Mouse (Mus musculus): ENCODE data around the gene Hunk. TPM values are rescaled to one million over a fixed set of nuclear protein-coding genes. Genes with fewer than 3 reads are reported as not detected.
A peak's percentile ranks its signal among the peaks of the same experiment; 100 is the strongest.

The Hunk gene
- polyA plus RNA-seq, 1 experiment from 2014 or later, result 7.8 TPM

DNA sequence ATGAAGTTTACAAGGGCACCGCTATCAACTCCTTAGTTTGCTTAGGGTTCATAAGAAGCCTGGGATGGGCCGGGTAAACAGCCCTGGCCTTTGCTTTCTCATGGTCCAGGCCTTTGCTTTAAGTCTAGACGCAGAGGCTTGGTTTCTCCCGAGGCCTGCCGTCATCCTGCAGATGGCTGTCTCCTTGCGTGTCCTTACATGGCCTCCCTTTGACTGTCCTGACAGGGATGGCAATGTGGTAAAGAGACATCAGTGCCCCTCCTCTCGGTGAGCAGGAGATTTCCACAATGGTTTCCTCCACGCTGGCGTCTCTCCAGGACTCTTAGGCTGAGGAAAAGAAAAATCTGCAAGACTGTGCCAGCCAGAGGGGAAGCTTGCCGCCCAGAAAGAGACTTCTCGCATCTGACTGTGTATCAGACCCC lies 36.3 kb downstream of the Hunk start:
- DNase-seq (ENCODE audit: low spot score) (peak; percentile 73), ATAC-seq (ENCODE audit: low FRiP score) (peak; percentile 34)
- Histone ChIP-seq H3K4me3 (replicated peaks; ENCODE audit: low read length) (no peak overlapping the region), H3K9ac (peak overlapping the region; percentile 25; the same call in 1 of the 2 replicates), H3K4me2 (replicated peaks) (peak overlapping the region; percentile 3; the same call in 1 of the 2 replicates), H3K36me3 (replicated peaks; ENCODE audit: control insufficient read depth, insufficient read depth) (no peaks in the 10 kb centered on the region), H3K27ac (peak overlapping the region; percentile 68), H3K4me1 (replicated peaks; ENCODE audit: control insufficient read depth, insufficient read depth, low read length) (peaks cover 50% of the 10 kb centered on the region), H3K27me3 (ENCODE audit: control insufficient read depth, insufficient read depth, low read length) (no peaks in the 10 kb centered on the region), H3K9me3 (ENCODE audit: control insufficient read depth, low read length) (no peaks in the 10 kb centered on the region)
- WGBS, result 28% methylated on average over 11 of the region's 11 CpGs

DNA sequence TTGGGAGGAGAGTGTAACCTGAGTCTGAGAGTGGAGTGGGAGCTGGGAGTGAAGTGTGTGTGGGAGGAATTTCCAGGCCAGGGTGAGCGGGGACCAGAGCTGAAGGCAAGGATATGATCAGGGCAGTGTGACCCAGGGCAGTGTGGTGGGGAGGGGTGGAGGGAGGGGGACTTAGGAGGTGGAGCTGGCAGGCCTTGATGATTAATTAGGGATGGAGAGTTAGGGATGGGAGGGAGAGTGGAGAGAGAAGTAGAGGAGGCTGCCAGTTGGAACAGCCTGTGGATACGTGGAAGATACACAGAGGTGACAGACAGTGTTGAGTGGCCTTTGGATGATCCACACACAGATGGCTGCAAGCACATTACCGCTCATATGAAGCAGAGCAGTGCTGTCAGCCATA lies 38.1 kb downstream of the Hunk start:
- H3K4me1 ChIP-seq (replicated peaks; ENCODE audit: control insufficient read depth, insufficient read depth, low read length), result peaks cover 45% of the 10 kb centered on the region
- H3K4me3 ChIP-seq (replicated peaks; ENCODE audit: low read length), result no peak overlapping the region
- DNase-seq (ENCODE audit: low spot score) (no peak), ATAC-seq (ENCODE audit: low FRiP score) (peak; percentile 38; the same call in 1 of the 2 replicates)
- H3K9ac ChIP-seq, result no peak overlapping the region
- no peaks in the 10 kb centered on the region for H3K9me3 ChIP-seq (ENCODE audit: control insufficient read depth, low read length)
- H3K4me2 ChIP-seq (replicated peaks), result no peak overlapping the region
- WGBS, result 45% methylated on average over 3 of the region's 3 CpGs
- no peaks in the 10 kb centered on the region for H3K36me3 ChIP-seq (replicated peaks; ENCODE audit: control insufficient read depth, insufficient read depth)
- no peaks in the 10 kb centered on the region for H3K27me3 ChIP-seq (ENCODE audit: control insufficient read depth, insufficient read depth, low read length)
- H3K27ac ChIP-seq, result no peak overlapping the region

DNA sequence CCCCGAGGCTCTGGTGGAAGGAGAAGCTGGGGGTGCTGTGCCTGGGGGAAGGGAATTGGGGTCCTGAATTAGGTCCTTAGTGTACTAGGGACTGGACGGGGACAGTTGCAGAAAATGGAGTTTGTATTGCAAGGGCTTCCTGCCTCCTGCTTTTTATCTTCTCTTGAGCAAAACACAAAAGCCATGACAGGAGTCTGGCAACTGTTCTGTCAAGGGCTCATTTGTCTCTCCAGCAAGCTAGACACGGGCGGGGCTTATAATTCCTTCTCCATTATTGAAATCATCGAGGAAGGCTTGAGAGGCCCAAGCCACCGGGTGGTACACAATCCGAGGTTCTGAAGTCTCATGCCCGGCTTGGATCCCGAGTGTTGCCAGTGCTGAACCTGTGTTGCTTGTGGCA lies 38.6 kb downstream of the Hunk start:
- Histone ChIP-seq H3K4me3 (replicated peaks; ENCODE audit: low read length) (no peak overlapping the region), H3K9me3 (ENCODE audit: control insufficient read depth, low read length) (no peaks in the 10 kb centered on the region), H3K27ac (no peak overlapping the region), H3K9ac (no peak overlapping the region), H3K36me3 (replicated peaks; ENCODE audit: control insufficient read depth, insufficient read depth) (no peaks in the 10 kb centered on the region), H3K4me1 (replicated peaks; ENCODE audit: control insufficient read depth, insufficient read depth, low read length) (peaks cover 41% of the 10 kb centered on the region), H3K4me2 (replicated peaks) (no peak overlapping the region), H3K27me3 (ENCODE audit: control insufficient read depth, insufficient read depth, low read length) (no peaks in the 10 kb centered on the region)
- WGBS, result 38% methylated on average over 9 of the region's 9 CpGs
- ATAC-seq (ENCODE audit: low FRiP score) (no peak), DNase-seq (ENCODE audit: low spot score) (no peak)

DNA sequence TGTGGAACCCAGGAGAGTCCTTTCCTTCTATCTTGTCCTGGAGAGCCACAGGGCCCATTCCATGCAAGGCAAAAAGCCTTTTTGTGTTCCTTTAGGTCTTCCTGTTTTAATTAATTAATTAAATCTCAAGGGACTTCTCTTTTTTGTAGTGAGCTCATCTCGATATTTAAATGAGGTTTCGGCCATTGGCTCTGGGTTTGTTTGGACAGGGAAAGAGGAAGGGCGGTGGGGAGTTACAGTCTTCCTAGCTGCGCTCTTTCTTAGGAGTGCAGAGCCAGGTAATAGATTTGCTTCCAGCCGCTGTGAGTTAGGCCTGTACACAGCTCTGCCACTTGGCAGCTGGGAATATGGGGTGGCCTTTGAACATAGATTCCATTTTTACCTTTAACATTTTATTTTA lies 40.4 kb downstream of the Hunk start:
- no peak overlapping the region for H3K4me2 ChIP-seq (replicated peaks)
- WGBS, result 86% methylated on average over 5 of the region's 5 CpGs
- H3K36me3 ChIP-seq (replicated peaks; ENCODE audit: control insufficient read depth, insufficient read depth), result no peaks in the 10 kb centered on the region
- H3K27me3 ChIP-seq (ENCODE audit: control insufficient read depth, insufficient read depth, low read length), result no peaks in the 10 kb centered on the region
- no peak overlapping the region for H3K9ac ChIP-seq
- H3K9me3 ChIP-seq (ENCODE audit: control insufficient read depth, low read length), result no peaks in the 10 kb centered on the region
- no peak for DNase-seq (ENCODE audit: low spot score)
- no peak overlapping the region for H3K27ac ChIP-seq
- no peak overlapping the region for H3K4me3 ChIP-seq (replicated peaks; ENCODE audit: low read length)
- peaks cover 36% of the 10 kb centered on the region for H3K4me1 ChIP-seq (replicated peaks; ENCODE audit: control insufficient read depth, insufficient read depth, low read length)
- ATAC-seq (ENCODE audit: low FRiP score), result no peak

DNA sequence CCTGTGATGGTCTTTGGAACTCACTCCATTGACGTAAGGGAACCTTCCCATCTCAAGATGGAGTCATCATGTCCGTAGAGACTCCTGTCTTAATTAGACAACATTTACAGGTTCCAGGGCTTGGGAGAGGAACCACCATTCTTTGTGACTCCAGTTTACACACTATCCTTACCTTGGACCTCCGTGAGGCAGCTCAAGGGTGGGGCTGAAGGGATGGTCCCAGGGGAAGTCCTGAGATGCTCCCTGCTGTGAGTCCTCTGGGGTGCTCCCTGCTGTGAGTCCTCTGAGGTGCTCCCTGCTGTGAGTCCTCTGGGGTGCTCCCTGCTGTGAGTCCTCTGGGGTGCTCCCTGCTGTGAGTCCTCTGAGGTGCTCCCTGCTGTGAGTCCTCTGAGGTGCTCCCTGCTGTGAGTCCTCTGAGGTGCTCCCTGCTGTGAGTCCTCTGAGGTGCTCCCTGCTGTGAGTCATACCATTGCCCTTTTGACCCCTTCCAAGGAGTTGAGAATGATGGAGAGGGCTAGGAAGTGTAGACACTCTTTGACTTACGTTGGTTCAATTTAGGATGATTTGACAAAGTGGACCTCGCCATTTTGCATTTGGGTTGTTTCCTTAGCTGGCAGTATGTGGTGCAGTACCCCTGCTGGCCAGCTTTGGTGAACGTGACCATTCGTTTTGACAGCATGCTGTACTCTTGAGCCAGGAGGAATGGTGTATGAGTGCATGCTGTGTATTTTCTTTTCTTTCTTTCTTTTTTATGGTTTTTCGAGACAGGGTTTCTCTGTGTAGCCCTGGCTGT lies 42.2 kb downstream of the Hunk start:
- Histone ChIP-seq H3K27me3 (ENCODE audit: control insufficient read depth, insufficient read depth, low read length) (no peaks in the 10 kb centered on the region), H3K4me3 (replicated peaks; ENCODE audit: low read length) (no peak overlapping the region), H3K4me1 (replicated peaks; ENCODE audit: control insufficient read depth, insufficient read depth, low read length) (peaks cover 18% of the 10 kb centered on the region), H3K4me2 (replicated peaks) (no peak overlapping the region), H3K27ac (no peak overlapping the region), H3K9ac (no peak overlapping the region), H3K9me3 (ENCODE audit: control insufficient read depth, low read length) (peaks cover 6% of the 10 kb centered on the region), H3K36me3 (replicated peaks; ENCODE audit: control insufficient read depth, insufficient read depth) (peaks cover 8% of the 10 kb centered on the region)
- ATAC-seq (ENCODE audit: low FRiP score) (no peak), DNase-seq (ENCODE audit: low spot score) (no peak)
- WGBS, result 90% methylated on average over 8 of the region's 8 CpGs

DNA sequence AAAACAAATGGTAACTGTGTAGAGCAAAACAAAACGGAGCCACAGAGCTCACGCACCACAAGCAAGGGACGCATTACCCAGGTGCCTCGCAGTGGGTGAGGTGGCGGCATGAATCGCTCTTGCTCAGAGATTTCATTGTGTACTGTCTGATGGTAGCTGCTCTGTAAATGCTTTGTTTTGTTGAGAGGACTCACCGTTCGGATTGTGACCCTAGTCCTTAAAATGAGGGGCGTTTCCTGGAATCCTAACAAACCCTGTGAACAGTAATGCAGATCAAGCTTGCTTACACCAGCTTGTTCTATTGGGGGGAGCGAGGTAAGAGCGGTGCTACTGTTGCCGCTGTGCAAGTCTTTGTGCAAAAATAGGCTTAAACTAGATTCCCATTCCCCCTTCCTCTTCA lies 47.7 kb downstream of the Hunk start:
- Histone ChIP-seq H3K4me3 (replicated peaks; ENCODE audit: low read length) (no peak overlapping the region), H3K4me1 (replicated peaks; ENCODE audit: control insufficient read depth, insufficient read depth, low read length) (no peaks in the 10 kb centered on the region), H3K9ac (no peak overlapping the region), H3K36me3 (replicated peaks; ENCODE audit: control insufficient read depth, insufficient read depth) (peaks cover 16% of the 10 kb centered on the region), H3K27me3 (ENCODE audit: control insufficient read depth, insufficient read depth, low read length) (no peaks in the 10 kb centered on the region), H3K4me2 (replicated peaks) (no peak overlapping the region), H3K27ac (no peak overlapping the region), H3K9me3 (ENCODE audit: control insufficient read depth, low read length) (peaks cover 9% of the 10 kb centered on the region)
- DNase-seq (ENCODE audit: low spot score) (no peak), ATAC-seq (ENCODE audit: low FRiP score) (no peak)
- 97% methylated on average over 12 of the region's 12 CpGs for WGBS

DNA sequence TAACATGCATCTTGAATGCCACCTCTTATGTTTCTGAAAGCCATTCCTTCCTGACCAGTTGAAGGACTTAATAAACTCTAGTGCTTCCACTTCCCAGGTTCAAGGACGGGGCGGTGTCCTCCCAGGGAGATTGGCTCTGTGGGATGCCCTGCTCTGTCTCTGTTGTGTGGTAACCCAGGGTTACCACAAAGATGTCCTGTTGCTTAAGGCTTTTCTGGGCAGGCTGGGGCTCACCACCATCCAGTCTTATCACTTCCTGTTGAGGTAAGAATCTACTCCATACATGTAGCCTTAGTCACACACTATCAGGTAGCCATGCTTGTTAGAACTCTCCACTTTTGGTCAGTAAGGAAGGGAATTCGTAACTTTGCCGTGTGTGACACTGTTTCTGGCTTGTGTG lies 49.4 kb downstream of the Hunk start:
- H3K27me3 ChIP-seq (ENCODE audit: control insufficient read depth, insufficient read depth, low read length), result no peaks in the 10 kb centered on the region
- peaks cover 16% of the 10 kb centered on the region for H3K36me3 ChIP-seq (replicated peaks; ENCODE audit: control insufficient read depth, insufficient read depth)
- H3K27ac ChIP-seq, result no peak overlapping the region
- 57% methylated on average over 4 of the region's 4 CpGs for WGBS
- no peak for DNase-seq (ENCODE audit: low spot score)
- no peak for ATAC-seq (ENCODE audit: low FRiP score)
- H3K4me3 ChIP-seq (replicated peaks; ENCODE audit: low read length), result no peak overlapping the region
- peaks cover 9% of the 10 kb centered on the region for H3K9me3 ChIP-seq (ENCODE audit: control insufficient read depth, low read length)
- H3K9ac ChIP-seq, result no peak overlapping the region
- H3K4me1 ChIP-seq (replicated peaks; ENCODE audit: control insufficient read depth, insufficient read depth, low read length), result no peaks in the 10 kb centered on the region
- H3K4me2 ChIP-seq (replicated peaks), result no peak overlapping the region

DNA sequence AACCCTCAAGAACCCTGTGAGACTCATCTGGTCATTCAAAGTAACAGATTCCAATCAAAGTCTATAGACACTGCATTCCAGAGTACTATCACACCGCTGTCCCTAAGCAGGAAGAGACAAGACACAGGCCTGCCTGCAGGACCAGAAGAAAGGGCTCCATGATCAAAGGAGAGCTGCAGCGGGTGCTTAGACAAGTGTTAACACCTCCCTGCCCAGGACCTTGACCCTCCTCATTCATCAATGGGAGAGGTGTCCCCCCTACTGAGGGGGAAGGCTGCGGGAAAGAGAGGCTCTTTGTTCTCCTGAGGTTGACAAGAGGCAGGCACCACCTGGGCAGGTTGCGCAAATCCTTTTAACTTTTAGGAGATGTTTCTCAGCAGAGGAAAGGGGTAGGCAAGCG lies 51.5 kb downstream of the Hunk start:
- Histone ChIP-seq H3K36me3 (replicated peaks; ENCODE audit: control insufficient read depth, insufficient read depth) (peaks cover 16% of the 10 kb centered on the region), H3K27ac (no peak overlapping the region), H3K4me3 (replicated peaks; ENCODE audit: low read length) (no peak overlapping the region), H3K9me3 (ENCODE audit: control insufficient read depth, low read length) (peaks cover 9% of the 10 kb centered on the region), H3K4me1 (replicated peaks; ENCODE audit: control insufficient read depth, insufficient read depth, low read length) (no peaks in the 10 kb centered on the region), H3K9ac (no peak overlapping the region), H3K4me2 (replicated peaks) (no peak overlapping the region), H3K27me3 (ENCODE audit: control insufficient read depth, insufficient read depth, low read length) (no peaks in the 10 kb centered on the region)
- ATAC-seq (ENCODE audit: low FRiP score), result no peak
- WGBS, result 35% methylated on average over 5 of the region's 5 CpGs
- DNase-seq (ENCODE audit: low spot score), result no peak

DNA sequence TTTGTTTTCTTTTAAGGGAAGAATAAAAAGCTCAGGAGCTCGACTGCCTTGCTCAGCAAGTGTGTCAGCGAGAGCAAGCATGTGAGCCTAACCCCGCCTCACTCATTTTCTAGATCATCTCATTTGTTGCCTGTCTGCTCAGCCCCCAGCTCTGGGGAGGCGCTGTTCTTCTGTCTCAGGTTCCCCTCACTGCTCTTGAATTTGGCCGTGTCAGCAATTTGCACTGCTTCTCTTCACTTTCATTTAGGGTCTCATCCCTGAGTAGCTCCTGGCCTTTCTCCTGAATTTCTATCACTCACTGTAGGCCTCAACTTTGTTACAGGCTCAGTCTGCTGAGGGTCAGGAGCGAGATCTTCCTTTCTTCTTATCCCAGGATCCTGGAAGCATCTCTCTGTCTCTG lies 53.7 kb downstream of the Hunk start:
- Histone ChIP-seq H3K4me2 (replicated peaks) (no peak overlapping the region), H3K36me3 (replicated peaks; ENCODE audit: control insufficient read depth, insufficient read depth) (no peaks in the 10 kb centered on the region), H3K4me1 (replicated peaks; ENCODE audit: control insufficient read depth, insufficient read depth, low read length) (0 out of 2 replicates have a peak, but pooled peaks cover 9% of the 10 kb centered on the region), H3K9me3 (ENCODE audit: control insufficient read depth, low read length) (no peaks in the 10 kb centered on the region), H3K9ac (no peak overlapping the region), H3K4me3 (replicated peaks; ENCODE audit: low read length) (no peak overlapping the region), H3K27ac (no peak overlapping the region), H3K27me3 (ENCODE audit: control insufficient read depth, insufficient read depth, low read length) (no peaks in the 10 kb centered on the region)
- WGBS, result 77% methylated on average over 6 of the region's 6 CpGs
- no peak for DNase-seq (ENCODE audit: low spot score)
- ATAC-seq (ENCODE audit: low FRiP score), result no peak

All from hindbrain, embryonic 14.5 days (tissue).